Mouse (Mus musculus) ES-Bruce4 (cell line): ENCODE measurements around the gene Tbrg4. TPM values are rescaled to one million over a fixed set of nuclear protein-coding genes. Genes with fewer than 3 reads are reported as not detected.

Source experiments
- H3K27ac ChIP-seq: 2 replicates; pipeline ENCODE4 v1.5.1; 2012; ENCODE audit warnings: low read length, inconsistent platforms; ENCODE audit not compliant: insufficient read depth
- H3K27me3 ChIP-seq: 2 replicates; pipeline ENCODE4 v1.6.1; 2012; ENCODE audit warnings: mild to moderate bottlenecking, low read length, inconsistent platforms; ENCODE audit not compliant: control insufficient read depth, poor library complexity, insufficient read depth, severe bottlenecking
- H3K36me3 ChIP-seq: 2 replicates; pipeline ENCODE4 v1.6.1; 2012; ENCODE audit warnings: inconsistent platforms, mild to moderate bottlenecking, low read length, moderate library complexity; ENCODE audit not compliant: control insufficient read depth, poor library complexity, insufficient read depth, severe bottlenecking
- H3K4me1 ChIP-seq: one replicate; pipeline ENCODE4 v1.8.1; 2011; ENCODE audit warnings: low read length; ENCODE audit not compliant: control insufficient read depth, insufficient read depth
- H3K4me3 ChIP-seq: 2 replicates; pipeline ENCODE4 v1.5.1; 2011; ENCODE audit warnings: low read depth, mild to moderate bottlenecking, low read length
- H3K9ac ChIP-seq: 2 replicates; pipeline ENCODE4 v1.6.1; 2012; ENCODE audit warnings: low read depth, mild to moderate bottlenecking, inconsistent platforms; ENCODE audit not compliant: poor library complexity, severe bottlenecking
- H3K9me3 ChIP-seq: replicated peaks from 2 replicates; pipeline ENCODE4 v1.6.1; 2012; ENCODE audit warnings: mild to moderate bottlenecking, low read length, inconsistent platforms; ENCODE audit not compliant: control insufficient read depth, poor library complexity, insufficient read depth, severe bottlenecking
- CTCF ChIP-seq: IDR thresholded peaks from one replicate; pipeline ENCODE4 v1.8.1; 2011; ENCODE audit warnings: low read depth, low read length
- EP300 ChIP-seq: IDR thresholded peaks from 2 replicates; pipeline ENCODE4 v1.6.1; 2011; ENCODE audit warnings: low read depth, low read length; ENCODE audit not compliant: insufficient read depth
- POLR2A ChIP-seq: IDR thresholded peaks from one replicate; pipeline ENCODE4 v1.8.1; 2011; ENCODE audit warnings: low read length; ENCODE audit not compliant: insufficient read depth
- polyA plus RNA-seq: library from polyadenylated mRNA; stranded (reverse); fragments of >200 nt; gene quantifications from 2 replicates; pipeline ENCODE4 v1.2.4, GENCODE M21; 2011; ENCODE audit warnings: low read depth; ENCODE audit not compliant: missing spikeins, insufficient read depth, insufficient read length

Tbrg4 gene
- polyA plus RNA-seq = 92.5 and 97.4 TPM in 2 replicates

- no peaks in the 10 kb centered on the region for H3K4me1 ChIP-seq
- peak within 1 kb of the TSS; percentile 72 for H3K27ac ChIP-seq
- H3K9me3 ChIP-seq = no peaks in the 10 kb centered on the region
- no peak for TF ChIP-seq EP300
- TF ChIP-seq POLR2A = no peak
- no peak for TF ChIP-seq CTCF
- H3K9ac ChIP-seq = peak within 1 kb of the TSS; percentile 77
- no peaks in the 10 kb centered on the region for H3K27me3 ChIP-seq
- peak within 1 kb of the TSS; percentile 92 for H3K4me3 ChIP-seq
- H3K36me3 ChIP-seq = peaks cover 40% of the 10 kb centered on the region
Measured at GRCm38 (mm10) chr11:6625478-6626387, at the start of gene Tbrg4. Gene Tbrg4 (minus strand): TSS chr11:6626067.

- Histone ChIP-seq H3K4me3 (no peak overlapping the region), H3K9me3 (no peaks in the 10 kb centered on the region), H3K27me3 (no peaks in the 10 kb centered on the region), H3K9ac (no peak overlapping the region), H3K36me3 (no peaks in the 10 kb centered on the region), H3K27ac (no peak overlapping the region), H3K4me1 (no peaks in the 10 kb centered on the region)
- no peak for TF ChIP-seq EP300
Measured at GRCm38 (mm10) chr11:6675402-6675801, 49.5 kb upstream of the Tbrg4 start.

- TF ChIP-seq POLR2A (no peak), EP300 (no peak), CTCF (no peak)
- H3K4me1 ChIP-seq = no peaks in the 10 kb centered on the region
Measured at GRCm38 (mm10) chr11:6674701-6675100, 48.8 kb upstream of the Tbrg4 start.

GRCm38 (mm10) chr11:6670826-6671225 is 45.0 kb upstream of the Tbrg4 start:
- H3K27ac ChIP-seq = no peak overlapping the region
- no peaks in the 10 kb centered on the region for H3K9me3 ChIP-seq
- no peaks in the 10 kb centered on the region for H3K4me1 ChIP-seq
- H3K4me3 ChIP-seq = no peak overlapping the region
- TF ChIP-seq EP300 = no peak
- TF ChIP-seq POLR2A = no peak
- no peaks in the 10 kb centered on the region for H3K27me3 ChIP-seq
- H3K36me3 ChIP-seq = no peaks in the 10 kb centered on the region
- H3K9ac ChIP-seq = no peak overlapping the region

More at GRCm38 (mm10) chr11:6674701-6675100, 48.8 kb upstream of the Tbrg4 start:
- no peak overlapping the region for H3K27ac ChIP-seq
- no peaks in the 10 kb centered on the region for H3K36me3 ChIP-seq
- no peaks in the 10 kb centered on the region for H3K27me3 ChIP-seq
- no peak overlapping the region for H3K9ac ChIP-seq
- no peaks in the 10 kb centered on the region for H3K9me3 ChIP-seq
- H3K4me3 ChIP-seq = no peak overlapping the region

- TF ChIP-seq CTCF (no peak), POLR2A (no peak), EP300 (no peak)
- no peaks in the 10 kb centered on the region for H3K9me3 ChIP-seq
- H3K27me3 ChIP-seq = no peaks in the 10 kb centered on the region
- no peak overlapping the region for H3K4me3 ChIP-seq
- H3K4me1 ChIP-seq = no peaks in the 10 kb centered on the region
- H3K9ac ChIP-seq = no peak overlapping the region
- H3K36me3 ChIP-seq = no peaks in the 10 kb centered on the region
- H3K27ac ChIP-seq = no peak overlapping the region
Measured at GRCm38 (mm10) chr11:6670044-6670443, 44.2 kb upstream of the Tbrg4 start.

GRCm38 (mm10) chr11:6669041-6669440 is 43.2 kb upstream of the Tbrg4 start:
- no peaks in the 10 kb centered on the region for H3K4me1 ChIP-seq
- no peaks in the 10 kb centered on the region for H3K27me3 ChIP-seq
- H3K27ac ChIP-seq = no peak overlapping the region
- H3K9me3 ChIP-seq = no peaks in the 10 kb centered on the region
- no peaks in the 10 kb centered on the region for H3K36me3 ChIP-seq
- no peak overlapping the region for H3K4me3 ChIP-seq
- TF ChIP-seq EP300 (no peak), CTCF (no peak), POLR2A (no peak)
- H3K9ac ChIP-seq = no peak overlapping the region
